Mouse (Mus musculus) testis, postnatal 10 days (tissue): ENCODE results near the gene Onecut3.

Experiments used
- DNase-seq: peaks from one replicate; pipeline ENCODE4 v3.0.0; 2021; ENCODE audit warnings: low spot score

Onecut3 gene

DNA sequence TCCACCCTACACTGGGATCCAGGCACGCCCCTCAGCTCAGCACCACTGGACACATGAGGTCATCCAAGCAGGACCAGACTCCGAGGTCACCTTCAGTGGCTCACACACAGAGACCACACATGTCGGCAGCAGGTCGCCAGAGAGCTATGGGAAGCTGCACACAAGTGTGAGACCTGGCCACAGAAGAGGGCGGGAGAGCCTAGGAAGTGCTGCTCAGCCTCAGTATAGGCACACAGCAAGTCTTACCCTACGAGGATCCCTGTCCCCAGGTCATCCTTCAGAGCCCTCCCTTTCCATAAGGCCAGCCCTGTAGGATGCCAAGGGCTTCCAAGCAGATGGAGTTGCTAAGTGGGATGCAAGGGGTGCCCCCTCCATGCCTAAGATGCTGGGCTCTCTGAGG, 59.4 kb downstream of the Onecut3 start:
- DNase-seq: no peak

DNA sequence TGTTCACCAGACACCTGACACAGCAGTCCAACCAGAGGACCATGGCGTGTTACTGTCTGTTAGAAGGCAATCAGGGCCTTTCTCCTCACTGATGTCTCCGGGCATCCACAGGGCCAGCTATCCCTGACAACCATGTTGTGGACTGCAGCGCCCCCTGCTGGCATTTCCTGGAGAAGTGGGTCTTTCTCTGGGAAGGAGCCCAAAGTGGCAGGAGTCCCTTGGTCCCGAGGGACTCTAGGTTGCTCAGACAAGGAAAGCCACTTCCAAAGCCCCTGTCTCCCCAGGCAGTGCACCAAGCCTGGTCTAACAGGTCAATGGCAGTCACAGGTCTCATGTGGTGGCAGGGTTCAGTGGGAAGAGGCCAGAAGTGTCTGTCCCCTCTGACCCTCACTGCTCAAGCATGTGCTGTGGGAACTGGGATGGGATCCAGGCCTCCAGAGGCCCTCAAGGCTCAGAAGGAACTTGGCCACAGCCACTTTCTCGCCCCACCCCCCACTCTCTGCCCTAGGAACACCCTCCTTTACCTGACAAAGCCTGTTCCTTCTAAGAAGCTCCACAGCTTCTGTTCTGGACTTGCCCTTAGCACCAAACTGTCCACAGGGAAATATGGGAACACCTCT, 62.8 kb downstream of the Onecut3 start:
- peak; percentile 96 for DNase-seq

DNA sequence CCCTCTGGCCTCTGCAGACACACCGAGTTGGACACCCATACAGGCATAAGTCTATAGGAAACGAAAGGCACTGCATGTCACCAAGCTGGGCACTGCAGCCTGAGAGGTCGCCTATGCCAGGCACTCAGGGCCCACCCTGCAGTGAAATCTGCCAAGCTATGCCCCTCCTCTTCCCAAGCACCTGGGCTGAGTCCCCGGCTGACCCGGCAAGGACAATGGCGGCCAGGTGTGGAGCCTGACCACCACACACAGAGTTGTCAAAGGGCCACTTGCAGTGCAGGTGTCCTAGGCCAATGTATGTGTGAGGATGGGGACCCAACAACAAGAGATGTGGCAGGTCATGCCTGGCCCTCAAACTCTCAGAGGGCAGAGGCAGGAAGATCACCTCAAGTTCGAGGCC, 64.8 kb downstream of the Onecut3 start:
- DNase-seq: no peak

DNA sequence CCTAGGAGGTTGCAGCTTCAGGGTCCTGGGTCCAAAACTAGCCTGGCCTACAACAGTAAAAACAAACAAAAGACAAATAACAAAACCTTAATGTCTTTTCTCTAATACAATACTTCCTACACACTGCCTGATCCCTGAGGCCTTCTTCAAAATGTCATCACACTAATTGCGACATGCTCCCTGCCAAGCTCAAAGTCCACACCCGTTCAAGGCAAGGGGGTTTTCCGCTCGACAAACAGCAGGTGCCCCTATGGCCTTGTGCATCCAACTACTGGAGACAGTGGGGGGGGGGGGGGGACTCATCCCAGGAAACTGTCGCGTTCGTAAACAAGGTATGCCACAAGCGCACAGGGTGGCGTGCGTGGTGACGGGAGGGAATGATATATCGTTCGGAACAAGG, 66.0 kb downstream of the Onecut3 start:
- no peak for DNase-seq

GRCm38 (mm10) chr10:80561116-80561944, 66.7 kb downstream of the Onecut3 start, which contains the start of gene Rexo1:
Gene Rexo1 (minus strand): TSS chr10:80561560.
- DNase-seq: peak; percentile 95

- peak; percentile 94 for DNase-seq
These were observed 71.9 kb downstream of the Onecut3 start for GRCm38 (mm10) chr10:80566375-80567092.
